Mouse (Mus musculus): Measurements from ENCODE around the gene Caml.

DNA sequence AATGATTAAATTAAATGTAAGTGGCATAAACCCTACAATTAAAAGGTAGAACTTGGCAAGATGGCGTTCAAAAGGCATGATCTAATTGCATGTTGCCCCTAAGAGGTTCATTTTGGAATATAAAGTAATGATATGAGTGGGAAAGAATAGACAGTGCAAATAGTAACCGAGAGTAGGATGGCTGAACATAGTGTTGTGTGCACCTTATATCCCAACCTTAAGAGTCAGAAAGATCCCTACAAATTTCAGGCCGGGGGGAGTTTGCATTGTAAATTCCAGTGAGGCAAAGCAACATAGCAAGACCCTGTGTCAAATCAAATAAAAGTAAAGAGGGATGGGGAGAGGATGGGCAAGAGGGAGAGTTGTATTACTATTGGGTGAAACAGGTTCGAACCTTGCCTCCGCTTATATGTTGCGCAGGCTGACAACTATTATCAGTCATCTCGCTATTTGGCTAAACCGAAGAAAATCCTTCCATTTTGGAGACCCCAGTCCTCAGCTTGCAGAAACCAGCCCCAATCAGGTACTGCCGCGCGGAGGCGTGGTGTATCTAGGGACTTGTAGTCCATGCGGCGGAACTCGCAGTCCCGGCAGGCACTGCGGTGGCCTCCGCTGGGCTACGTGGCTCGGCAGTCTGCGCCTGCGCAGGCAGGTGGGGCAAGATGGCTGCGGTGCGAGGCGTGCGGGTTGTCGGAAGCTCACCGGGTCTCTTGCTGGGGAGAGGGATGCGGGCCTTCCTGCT lies 30.1 kb upstream of the Caml start:
- TF ChIP-seq CTCF (conservative IDR thresholded peaks at IDR 0.05; ENCODE audit: low read length) (no peak), NANOG (IDR thresholded peaks at IDR 0.05; ENCODE audit: borderline replicate concordance, low read length) (no peak), POU5F1 (IDR thresholded peaks at IDR 0.05; ENCODE audit: borderline replicate concordance, low read length) (no peak)
